Mouse (Mus musculus) MN1 (cell line): ENCODE measurements at regions not wholly inside any gene's neighbourhood (a gene's known extent, or its start where the extent isn't known, plus 50 kb on each side); places are given as distances from the start of the nearest gene placed in this dataset.

Experiments used
- DNase-seq: peaks from one replicate; pipeline ENCODE4 v3.0.0-alpha.2; 2016; ENCODE audit warnings: low spot score

- no peak for DNase-seq
These were observed 225.0 kb downstream of the Tex36 start for GRCm38 (mm10) chr7:133376833-133377484.

- no peak for DNase-seq
These were observed 229.3 kb downstream of the Tex36 start for GRCm38 (mm10) chr7:133372695-133373094.

GRCm38 (mm10) chr7:133370542-133370941 lies 231.4 kb downstream of the Tex36 start:
- no peak for DNase-seq

GRCm38 (mm10) chr7:133364601-133365000 lies 237.4 kb downstream of the Tex36 start:
- no peak for DNase-seq

- DNase-seq: no peak
These were observed 204.6 kb upstream of the Ctbp2 start for GRCm38 (mm10) chr7:133328717-133329116.

- DNase-seq: no peak
These were observed 201.5 kb upstream of the Ctbp2 start for GRCm38 (mm10) chr7:133325548-133326190.

GRCm38 (mm10) chr7:133323955-133324354 lies 199.8 kb upstream of the Ctbp2 start:
- DNase-seq: no peak

- DNase-seq: no peak
These were observed 193.4 kb upstream of the Ctbp2 start for GRCm38 (mm10) chr7:133317511-133317910.

GRCm38 (mm10) chr7:133316701-133317475 lies 192.7 kb upstream of the Ctbp2 start:
- no peak for DNase-seq

- no peak for DNase-seq
These were observed 191.3 kb upstream of the Ctbp2 start for GRCm38 (mm10) chr7:133315197-133316029.

GRCm38 (mm10) chr7:133313115-133313514 lies 189.0 kb upstream of the Ctbp2 start:
- no peak for DNase-seq

GRCm38 (mm10) chr7:133311116-133311801 lies 187.1 kb upstream of the Ctbp2 start:
- DNase-seq: no peak

- DNase-seq: no peak
These were observed 180.3 kb upstream of the Ctbp2 start for GRCm38 (mm10) chr7:133304461-133304860.

- DNase-seq: no peak
These were observed 166.3 kb upstream of the Ctbp2 start for GRCm38 (mm10) chr7:133290471-133290870.

- no peak for DNase-seq
These were observed 164.1 kb upstream of the Ctbp2 start for GRCm38 (mm10) chr7:133288236-133288635.

- no peak for DNase-seq
These were observed 162.7 kb upstream of the Ctbp2 start for GRCm38 (mm10) chr7:133286836-133287235.

GRCm38 (mm10) chr7:133286216-133286615 lies 162.1 kb upstream of the Ctbp2 start:
- DNase-seq: no peak

- no peak for DNase-seq
These were observed 138.0 kb upstream of the Ctbp2 start for GRCm38 (mm10) chr7:133262161-133262560.

- DNase-seq: no peak
These were observed 135.0 kb upstream of the Ctbp2 start for GRCm38 (mm10) chr7:133259143-133259542.

- no peak for DNase-seq
These were observed 132.7 kb upstream of the Ctbp2 start for GRCm38 (mm10) chr7:133256831-133257230.

GRCm38 (mm10) chr7:133244601-133245000 lies 120.4 kb upstream of the Ctbp2 start:
- no peak for DNase-seq

- no peak for DNase-seq
These were observed 110.2 kb upstream of the Ctbp2 start for GRCm38 (mm10) chr7:133234326-133234725.
